Mouse (Mus musculus): Measurements from ENCODE around the gene Fam102a. TPM values are rescaled to one million over a fixed set of nuclear protein-coding genes. Genes with fewer than 3 reads are reported as not detected.
"Not testable (repeated sequence)": the region's sequence is repeated elsewhere in the genome, so short reads cannot be mapped to it uniquely, and the experiment has no call there.

Fam102a gene
- 9.4 and 10.1 TPM in 2 replicates for polyA plus RNA-seq (2016; fragmentation: Nextera tagmentation; extraction: Ambion mirVana)

GRCm38 (mm10) chr2:32534733-32535471, at the start of gene Fam102a:
Gene Fam102a, plus strand, starts transcription at chr2:32535332.
- H3K27me3 ChIP-seq = 0 out of 2 replicates have a peak, but pooled peaks cover 4% of the 10 kb centered on the region
- peak; percentile 94 for ATAC-seq (ENCODE audit: low FRiP score, low read depth)
- H3K4me1 ChIP-seq = peaks cover 55% of the 10 kb centered on the region

DNA sequence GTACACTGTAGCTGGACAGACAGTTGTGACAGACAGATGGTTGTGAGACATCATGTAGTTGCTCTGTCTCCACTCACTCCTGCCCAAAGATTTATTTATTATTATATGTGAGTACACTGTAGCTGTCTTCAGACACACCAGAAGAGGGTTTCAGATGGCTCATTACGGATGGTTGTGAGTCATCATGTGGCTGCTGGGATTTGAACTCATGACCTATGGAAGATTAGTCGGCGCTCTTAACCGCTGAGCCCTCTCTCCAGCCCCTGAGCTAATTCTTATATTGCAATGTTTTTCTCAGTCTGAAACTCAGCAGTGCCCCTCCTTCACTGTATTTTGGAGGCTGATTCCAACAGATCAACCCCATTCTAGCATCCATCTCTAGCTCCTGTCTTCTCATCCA, 49.4 kb upstream of the Fam102a start:
- no peaks in the 10 kb centered on the region for H3K36me3 ChIP-seq
- no peaks in the 10 kb centered on the region for H3K9me3 ChIP-seq
- no peaks in the 10 kb centered on the region for H3K27me3 ChIP-seq
- no peak overlapping the region for H3K4me2 ChIP-seq (replicated peaks)
- H3K4me1 ChIP-seq = no peaks in the 10 kb centered on the region
- no peak for ATAC-seq (ENCODE audit: low FRiP score, low read depth)
- no peak overlapping the region for H3K27ac ChIP-seq (replicated peaks)
- WGBS = 90% methylated on average over 4 of the region's 4 CpGs
- no peak overlapping the region for H3K4me3 ChIP-seq
- H3K9ac ChIP-seq (replicated peaks) = no peak overlapping the region; the same call in 1 of the 2 replicates

More at GRCm38 (mm10) chr2:32534733-32535471, at the start of gene Fam102a:
- under 1% methylated on average over 67 of the region's 67 CpGs for WGBS
- peak within 1 kb of the TSS; percentile 92 for H3K9ac ChIP-seq (replicated peaks)
- H3K4me3 ChIP-seq = peak within 1 kb of the TSS; percentile 86
- H3K9me3 ChIP-seq = no peaks in the 10 kb centered on the region
- no peaks in the 10 kb centered on the region for H3K36me3 ChIP-seq
- H3K4me2 ChIP-seq (replicated peaks) = peak within 1 kb of the TSS; percentile 76
- H3K27ac ChIP-seq (replicated peaks) = peak within 1 kb of the TSS; percentile 93

- Histone ChIP-seq H3K4me3 (no peak overlapping the region), H3K9ac (replicated peaks) (no peak overlapping the region), H3K9me3 (no peaks in the 10 kb centered on the region), H3K4me2 (replicated peaks) (no peak overlapping the region), H3K4me1 (no peaks in the 10 kb centered on the region), H3K27me3 (no peaks in the 10 kb centered on the region), H3K36me3 (no peaks in the 10 kb centered on the region), H3K27ac (replicated peaks) (no peak overlapping the region)
- WGBS = 91% methylated on average over 9 of the region's 9 CpGs
- ATAC-seq (ENCODE audit: low FRiP score, low read depth) = no peak
Observed at GRCm38 (mm10) chr2:32486155-32486554, 49.0 kb upstream of the Fam102a start.

GRCm38 (mm10) chr2:32487124-32487623, 48.0 kb upstream of the Fam102a start:
- Histone ChIP-seq H3K9ac (replicated peaks) (no peak overlapping the region), H3K4me2 (replicated peaks) (no peak overlapping the region), H3K36me3 (no peaks in the 10 kb centered on the region), H3K9me3 (no peaks in the 10 kb centered on the region), H3K27ac (replicated peaks) (no peak overlapping the region), H3K4me1 (no peaks in the 10 kb centered on the region), H3K27me3 (no peaks in the 10 kb centered on the region), H3K4me3 (no peak overlapping the region)
- 6% methylated on average over 6 of the region's 6 CpGs for WGBS
- ATAC-seq (ENCODE audit: low FRiP score, low read depth) = peak; percentile 23; the same call in 1 of the 2 replicates

GRCm38 (mm10) chr2:32488679-32489078, 46.5 kb upstream of the Fam102a start:
- peak; percentile 47 for ATAC-seq (ENCODE audit: low FRiP score, low read depth)
- 2% methylated on average over 5 of the region's 5 CpGs for WGBS

DNA sequence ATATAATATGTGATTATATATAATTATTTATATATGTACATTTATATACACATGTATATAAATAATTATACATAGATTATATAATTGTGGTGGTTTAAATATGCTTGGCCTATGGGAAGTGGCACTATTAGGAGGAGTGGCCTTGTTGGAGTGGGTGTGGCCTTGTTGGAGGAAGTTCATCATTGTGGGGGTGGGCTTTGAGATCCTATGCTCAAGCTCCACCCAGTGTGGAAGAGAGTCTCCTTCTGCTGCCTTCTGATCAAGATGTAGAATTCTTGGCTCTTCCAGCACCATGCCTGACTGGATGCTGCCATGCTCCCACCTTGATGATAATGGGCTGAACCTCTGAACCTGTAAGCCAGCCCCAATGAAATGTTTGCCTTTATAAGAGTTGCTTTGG, 44.4 kb upstream of the Fam102a start:
- ATAC-seq (ENCODE audit: low FRiP score, low read depth); H3K4me1 ChIP-seq; H3K27me3 ChIP-seq: not testable (repeated sequence)

More at GRCm38 (mm10) chr2:32488679-32489078, 46.5 kb upstream of the Fam102a start:
- Histone ChIP-seq H3K9ac (replicated peaks) (no peak overlapping the region), H3K9me3 (no peaks in the 10 kb centered on the region), H3K27ac (replicated peaks) (no peak overlapping the region), H3K4me2 (replicated peaks) (no peak overlapping the region), H3K4me3 (no peak overlapping the region), H3K4me1 (no peaks in the 10 kb centered on the region), H3K27me3 (no peaks in the 10 kb centered on the region), H3K36me3 (no peaks in the 10 kb centered on the region)

DNA sequence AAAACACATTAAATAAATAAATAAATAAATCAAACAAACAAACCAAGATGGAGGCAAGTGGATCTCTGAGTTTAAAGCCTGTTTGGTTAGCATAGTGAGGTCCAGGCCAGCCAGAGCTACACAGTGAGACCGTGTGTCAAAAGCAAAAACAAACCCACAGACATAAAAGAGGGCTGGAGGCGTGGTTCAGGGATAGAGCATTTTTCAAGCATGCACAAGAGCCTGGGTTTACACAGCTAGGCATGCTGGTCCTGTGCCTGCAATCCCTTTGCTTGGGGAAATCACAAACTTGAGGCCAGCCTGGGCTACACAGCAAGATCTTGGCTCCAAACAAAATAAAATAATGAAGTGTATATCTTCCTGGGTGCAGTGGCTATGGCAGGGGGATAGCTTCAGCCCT, 42.5 kb upstream of the Fam102a start:
- Histone ChIP-seq H3K4me1 (no peaks in the 10 kb centered on the region), H3K4me2 (replicated peaks) (no peak overlapping the region), H3K36me3 (no peaks in the 10 kb centered on the region), H3K9me3 (no peaks in the 10 kb centered on the region), H3K9ac (replicated peaks) (no peak overlapping the region), H3K27me3 (no peaks in the 10 kb centered on the region; the same call in 1 of the 2 replicates), H3K4me3 (no peak overlapping the region), H3K27ac (replicated peaks) (no peak overlapping the region)
- WGBS = 63% methylated on average over 2 of the region's 2 CpGs
- ATAC-seq (ENCODE audit: low FRiP score, low read depth) = no peak

More for the DNA sequence above, 44.4 kb upstream of the Fam102a start:
- H3K9me3 ChIP-seq; H3K27ac ChIP-seq (replicated peaks); H3K4me2 ChIP-seq (replicated peaks); H3K9ac ChIP-seq (replicated peaks); H3K4me3 ChIP-seq; H3K36me3 ChIP-seq: not testable (repeated sequence)

DNA sequence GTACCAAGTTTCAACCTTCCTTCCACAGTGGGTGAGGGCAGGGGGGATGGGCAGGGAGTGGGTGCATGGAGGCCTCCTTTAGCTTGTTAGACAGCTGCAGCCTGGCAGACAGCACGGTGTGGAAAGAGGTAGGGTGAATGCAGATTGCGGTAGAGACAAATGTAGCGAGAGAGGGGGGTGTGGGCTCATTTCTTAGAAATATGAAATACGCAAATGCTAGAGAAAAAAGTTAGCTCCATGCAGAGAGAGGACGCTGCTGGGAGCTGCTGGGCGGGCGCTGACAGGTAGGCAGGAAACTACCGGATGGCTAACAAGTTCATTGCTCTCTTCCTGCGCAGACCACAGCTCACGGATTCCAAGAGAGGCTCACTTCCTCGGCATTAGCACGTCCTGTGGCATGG, 41.8 kb upstream of the Fam102a start:
- Histone ChIP-seq H3K4me1 (no peaks in the 10 kb centered on the region), H3K9ac (replicated peaks) (no peak overlapping the region), H3K27ac (replicated peaks) (no peak overlapping the region), H3K4me3 (no peak overlapping the region), H3K27me3 (no peaks in the 10 kb centered on the region; the same call in 1 of the 2 replicates), H3K4me2 (replicated peaks) (no peak overlapping the region), H3K36me3 (no peaks in the 10 kb centered on the region), H3K9me3 (no peaks in the 10 kb centered on the region)
- ATAC-seq (ENCODE audit: low FRiP score, low read depth) = no peak
- WGBS = 79% methylated on average over 12 of the region's 12 CpGs

GRCm38 (mm10) chr2:32494522-32494921, 40.6 kb upstream of the Fam102a start:
- H3K36me3 ChIP-seq = no peaks in the 10 kb centered on the region
- H3K4me1 ChIP-seq = no peaks in the 10 kb centered on the region
- H3K27me3 ChIP-seq = no peaks in the 10 kb centered on the region; the same call in 1 of the 2 replicates
- no peak overlapping the region for H3K9ac ChIP-seq (replicated peaks)
- no peak overlapping the region for H3K27ac ChIP-seq (replicated peaks)
- 62% methylated on average over 2 of the region's 2 CpGs for WGBS
- no peak for ATAC-seq (ENCODE audit: low FRiP score, low read depth)
- no peak overlapping the region for H3K4me2 ChIP-seq (replicated peaks)
- H3K4me3 ChIP-seq = no peak overlapping the region
- H3K9me3 ChIP-seq = no peaks in the 10 kb centered on the region

GRCm38 (mm10) chr2:32495185-32495726, 39.9 kb upstream of the Fam102a start:
- Histone ChIP-seq H3K9me3 (no peaks in the 10 kb centered on the region), H3K4me3 (no peak overlapping the region), H3K9ac (replicated peaks) (no peak overlapping the region), H3K4me1 (no peaks in the 10 kb centered on the region), H3K27ac (replicated peaks) (no peak overlapping the region), H3K27me3 (no peaks in the 10 kb centered on the region; the same call in 1 of the 2 replicates), H3K4me2 (replicated peaks) (no peak overlapping the region), H3K36me3 (no peaks in the 10 kb centered on the region)
- 86% methylated on average over 20 of the region's 20 CpGs for WGBS
- no peak for ATAC-seq (ENCODE audit: low FRiP score, low read depth)

GRCm38 (mm10) chr2:32496190-32496589, 38.9 kb upstream of the Fam102a start:
- 74% methylated on average over 5 of the region's 5 CpGs for WGBS

DNA sequence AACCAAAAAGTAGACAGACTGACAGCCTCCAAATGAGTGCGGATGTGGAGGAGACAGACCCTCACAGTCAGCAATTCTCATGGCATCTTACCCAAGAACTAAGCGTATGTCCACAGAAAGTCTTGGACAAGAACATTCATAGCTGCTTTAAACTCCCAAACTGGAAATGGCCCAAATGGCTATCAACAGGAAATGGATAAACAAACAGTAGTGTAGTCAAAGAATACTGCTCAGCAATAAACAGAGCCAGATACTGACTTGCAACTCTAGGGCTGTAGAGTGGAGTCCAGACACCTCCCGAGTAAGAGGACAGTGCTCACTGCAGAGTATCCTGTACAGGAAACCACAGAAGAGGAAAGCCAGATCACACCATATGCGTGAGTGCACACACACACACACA, 35.8 kb upstream of the Fam102a start:
- Histone ChIP-seq H3K4me2 (replicated peaks) (no peak overlapping the region), H3K36me3 (no peaks in the 10 kb centered on the region), H3K27me3 (no peaks in the 10 kb centered on the region; the same call in 1 of the 2 replicates), H3K4me3 (no peak overlapping the region), H3K27ac (replicated peaks) (no peak overlapping the region), H3K9ac (replicated peaks) (no peak overlapping the region), H3K9me3 (no peaks in the 10 kb centered on the region), H3K4me1 (no peaks in the 10 kb centered on the region)
- ATAC-seq (ENCODE audit: low FRiP score, low read depth) = no peak
- 95% methylated on average over 4 of the region's 4 CpGs for WGBS

More at GRCm38 (mm10) chr2:32496190-32496589, 38.9 kb upstream of the Fam102a start:
- Histone ChIP-seq H3K27me3 (no peaks in the 10 kb centered on the region; the same call in 1 of the 2 replicates), H3K9me3 (no peaks in the 10 kb centered on the region), H3K36me3 (no peaks in the 10 kb centered on the region), H3K27ac (replicated peaks) (no peak overlapping the region), H3K4me3 (no peak overlapping the region), H3K4me2 (replicated peaks) (no peak overlapping the region), H3K4me1 (no peaks in the 10 kb centered on the region), H3K9ac (replicated peaks) (no peak overlapping the region)
- no peak for ATAC-seq (ENCODE audit: low FRiP score, low read depth)
